Mouse (Mus musculus) kidney, adult 11 months (tissue): ENCODE measurements around the gene Paxx.

ENCODE experiments used
- DNase-seq: peaks from one replicate; pipeline ENCODE4 v3.0.0; 2022

Paxx gene

DNA sequence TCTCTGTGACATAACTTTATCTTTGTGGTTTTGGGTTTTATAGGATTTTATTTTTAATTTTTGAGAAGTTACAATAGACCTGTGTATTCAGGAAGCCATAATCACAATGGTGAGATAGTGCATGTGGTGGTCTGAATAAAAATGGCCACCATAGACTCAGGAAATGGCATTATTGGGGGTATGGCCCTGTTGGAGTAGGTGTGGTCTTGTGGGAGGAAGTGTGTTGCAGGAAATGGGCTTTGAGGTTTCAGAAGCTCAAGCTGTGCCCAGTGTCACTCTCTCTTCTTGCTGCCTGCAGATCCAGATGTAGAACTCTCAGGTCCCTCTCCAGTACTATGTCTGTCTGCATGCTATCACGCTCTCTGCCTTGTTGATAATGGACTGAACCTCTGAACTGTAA is 19.6 kb upstream of the Paxx start:
- no peak for DNase-seq

GRCm38 (mm10) chr2:25479551-25480311 is 18.8 kb upstream of the Paxx start:
- no peak for DNase-seq

GRCm38 (mm10) chr2:25477967-25478675 is 17.2 kb upstream of the Paxx start:
- no peak for DNase-seq

- no peak for DNase-seq
Observed at GRCm38 (mm10) chr2:25477541-25477940, 16.6 kb upstream of the Paxx start.

DNA sequence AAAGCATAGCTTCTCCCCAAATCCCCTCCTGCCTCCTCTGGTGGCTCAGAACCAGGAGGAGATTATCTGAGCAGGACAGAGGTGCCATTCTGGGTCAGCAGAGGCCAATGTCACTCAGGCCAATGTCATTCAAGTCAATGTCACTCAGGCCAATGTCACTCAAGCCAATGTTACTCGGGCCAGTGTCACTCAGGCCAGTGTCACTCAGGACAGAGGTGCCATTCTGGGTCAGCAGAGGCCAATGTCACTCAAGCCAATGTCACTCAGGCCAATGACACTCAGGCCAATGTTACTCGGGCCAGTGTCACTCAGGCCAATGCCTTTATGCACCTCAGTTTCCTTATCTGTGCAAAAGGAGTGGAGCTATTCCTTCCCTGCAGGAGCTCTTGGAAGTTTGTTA is 11.7 kb upstream of the Paxx start:
- DNase-seq, result no peak

GRCm38 (mm10) chr2:25469969-25470368 is 9.1 kb upstream of the Paxx start, which contains the start of gene Ptgds:
TSS of gene Ptgds (minus strand) at chr2:25470046.
- no peak for DNase-seq

DNA sequence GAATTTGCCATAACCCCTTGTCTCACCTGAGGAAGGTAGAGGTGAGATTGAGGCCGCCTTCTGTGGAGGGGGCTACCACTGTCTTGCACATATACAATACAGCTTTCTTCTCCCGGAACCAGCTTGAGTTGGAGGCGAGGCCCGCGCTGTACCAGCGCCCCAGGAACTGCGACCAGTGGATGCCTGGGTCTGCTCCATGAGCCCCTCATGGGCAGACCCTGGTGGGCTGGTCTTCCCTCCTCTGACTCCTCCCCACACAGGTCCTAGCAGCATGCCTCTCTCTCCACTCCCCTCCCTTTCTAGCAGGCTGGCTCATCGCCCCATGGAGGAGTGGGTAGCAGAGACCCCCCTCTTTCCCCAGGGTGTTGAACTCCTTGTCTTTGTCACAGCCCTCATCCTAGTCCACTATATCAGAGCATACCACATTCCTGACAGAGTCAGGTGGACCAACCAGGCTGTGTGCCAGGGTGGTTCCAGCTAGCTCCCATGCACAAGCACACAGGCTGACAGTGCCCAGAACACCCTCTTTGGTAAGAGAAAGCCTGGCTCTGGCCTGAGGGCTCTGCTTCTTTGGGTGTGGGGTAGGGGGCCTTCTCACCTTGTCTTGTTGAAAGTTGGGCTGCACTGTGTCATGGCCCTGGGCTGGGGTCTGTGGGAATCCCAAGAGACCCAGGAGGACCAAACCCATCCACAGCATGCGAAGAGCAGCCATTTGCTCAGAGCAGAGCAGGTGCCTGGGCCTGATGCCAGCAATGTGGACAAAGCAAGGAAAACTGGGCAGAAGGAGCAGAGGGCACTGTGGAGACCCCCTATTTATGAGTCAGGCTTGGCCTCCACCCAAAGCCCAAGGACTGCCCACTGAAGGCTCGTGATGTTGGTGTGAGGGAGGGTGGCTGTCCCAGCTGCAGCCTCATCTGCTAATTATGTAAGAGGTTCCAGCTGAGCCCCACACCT is 8.3 kb upstream of the Paxx start:
- DNase-seq, result peak; percentile 71

DNA sequence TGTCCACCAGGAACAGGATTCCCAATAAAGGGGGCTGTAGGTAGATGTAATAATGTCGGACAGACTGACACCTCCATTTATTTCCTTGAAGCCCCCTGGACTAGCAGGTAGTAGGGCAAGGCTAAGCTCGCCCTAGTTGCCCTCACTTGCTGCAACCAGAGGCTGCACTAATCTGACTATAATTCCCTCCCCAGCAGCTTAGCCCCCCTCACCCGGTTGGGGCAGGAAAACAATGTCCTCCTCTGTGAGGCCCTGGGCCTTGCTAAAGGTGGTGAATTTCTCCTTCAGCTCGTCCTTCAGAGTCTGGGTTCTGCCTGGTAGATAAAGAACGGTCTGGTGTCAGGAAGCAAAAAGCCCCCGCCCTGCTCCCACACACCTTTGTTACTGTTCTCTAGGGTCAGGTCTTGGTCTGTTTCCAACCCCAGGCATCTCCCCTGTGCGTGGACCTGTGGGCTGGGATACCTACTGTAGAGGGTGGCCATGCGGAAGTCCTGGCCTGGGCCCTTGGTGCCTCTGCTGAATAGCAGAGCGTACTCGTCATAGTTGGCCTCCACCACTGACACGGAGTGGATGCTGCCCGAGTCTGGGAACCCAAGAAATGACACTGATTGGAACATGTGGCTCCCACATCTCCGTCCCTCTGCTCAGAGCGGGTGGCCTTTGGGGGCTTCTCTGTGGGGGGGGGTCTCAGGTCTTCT is 6.9 kb upstream of the Paxx start:
- DNase-seq, result no peak

DNA sequence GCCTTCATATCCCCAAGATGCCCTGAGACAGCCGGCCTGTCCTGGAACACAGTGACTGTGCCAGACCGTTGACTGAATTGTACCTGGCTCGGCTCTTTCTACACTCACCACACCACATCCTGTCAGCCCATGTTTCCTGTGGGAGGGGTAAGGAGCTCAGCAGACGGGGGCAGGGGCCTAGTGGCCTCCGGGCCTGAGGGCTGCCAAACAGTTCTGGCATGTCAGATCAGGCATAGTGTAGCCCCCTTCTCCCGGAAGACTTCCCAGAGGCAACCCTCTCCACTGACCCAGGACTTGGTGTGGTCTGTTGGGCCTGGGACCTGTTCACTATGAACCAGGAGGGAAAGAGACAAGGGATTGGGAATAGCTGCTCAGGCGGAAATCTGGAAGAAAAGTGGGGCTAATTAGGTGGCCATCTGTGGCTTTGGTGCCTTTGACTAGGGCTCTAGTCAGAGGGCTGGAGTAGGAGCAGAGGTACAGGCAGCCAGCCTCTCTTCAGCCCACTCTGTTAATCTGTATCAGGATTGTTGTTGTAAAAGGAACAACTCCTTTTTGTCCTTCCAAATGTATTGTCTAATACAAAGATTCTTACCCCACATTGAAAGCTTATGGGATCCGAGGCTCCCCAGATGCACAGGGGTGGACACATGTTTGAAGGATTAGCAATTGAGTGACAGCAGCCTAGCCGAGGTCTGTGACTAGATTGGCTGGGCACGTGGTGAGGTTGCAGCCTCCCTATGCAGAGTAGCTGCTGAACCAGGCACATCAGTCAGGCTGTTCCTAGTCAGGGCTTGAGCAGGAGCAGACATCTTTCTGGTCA is 5.1 kb upstream of the Paxx start:
- no peak for DNase-seq

DNA sequence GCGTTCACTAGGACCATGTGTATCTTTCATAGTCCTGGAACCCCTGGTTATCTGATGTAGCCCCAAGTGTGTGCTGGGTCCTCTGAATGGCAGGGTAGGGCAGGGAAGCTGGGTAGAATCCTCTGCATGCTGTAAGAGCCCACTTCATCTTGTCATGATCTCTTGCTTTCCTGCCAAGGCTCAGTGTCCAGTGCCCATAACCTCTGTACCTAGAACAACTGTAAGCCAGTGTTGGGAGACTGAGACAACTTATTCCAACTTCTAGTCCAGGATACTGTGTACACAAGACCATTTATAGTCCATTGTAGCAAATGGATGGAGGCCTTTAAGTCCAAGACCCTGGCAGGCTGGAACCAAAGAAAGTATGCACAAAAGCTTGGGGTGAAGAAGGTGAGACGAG is 4.4 kb upstream of the Paxx start:
- DNase-seq, result no peak

DNA sequence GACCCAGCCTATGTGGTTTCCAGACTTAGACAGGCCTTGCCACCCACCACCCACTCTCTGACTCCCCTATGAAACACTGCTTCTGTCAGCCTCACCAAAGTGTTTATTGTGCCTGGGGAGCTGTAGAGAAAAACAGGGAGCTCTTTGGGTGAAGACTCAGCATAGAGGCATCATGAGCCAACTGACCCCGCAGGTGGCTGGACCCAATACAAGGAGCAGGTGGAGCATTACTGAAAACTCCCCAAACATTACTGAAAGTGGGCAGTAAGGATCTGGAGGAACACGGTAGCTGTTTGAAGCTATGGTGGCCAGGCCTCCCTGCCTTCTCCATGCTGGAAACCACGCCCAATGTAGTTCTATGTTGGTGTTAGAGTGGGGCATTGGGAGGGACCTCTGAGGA is 2.7 kb upstream of the Paxx start:
- DNase-seq, result no peak

- no peak for DNase-seq
Observed at GRCm38 (mm10) chr2:25461407-25461806, 513 bp upstream of the Paxx start.

- DNase-seq, result peak; percentile 41
Observed at GRCm38 (mm10) chr2:25460135-25460534, 759 bp downstream of the Paxx start.

- DNase-seq, result no peak
Observed at GRCm38 (mm10) chr2:25458911-25459310, 2.0 kb downstream of the Paxx start.

DNA sequence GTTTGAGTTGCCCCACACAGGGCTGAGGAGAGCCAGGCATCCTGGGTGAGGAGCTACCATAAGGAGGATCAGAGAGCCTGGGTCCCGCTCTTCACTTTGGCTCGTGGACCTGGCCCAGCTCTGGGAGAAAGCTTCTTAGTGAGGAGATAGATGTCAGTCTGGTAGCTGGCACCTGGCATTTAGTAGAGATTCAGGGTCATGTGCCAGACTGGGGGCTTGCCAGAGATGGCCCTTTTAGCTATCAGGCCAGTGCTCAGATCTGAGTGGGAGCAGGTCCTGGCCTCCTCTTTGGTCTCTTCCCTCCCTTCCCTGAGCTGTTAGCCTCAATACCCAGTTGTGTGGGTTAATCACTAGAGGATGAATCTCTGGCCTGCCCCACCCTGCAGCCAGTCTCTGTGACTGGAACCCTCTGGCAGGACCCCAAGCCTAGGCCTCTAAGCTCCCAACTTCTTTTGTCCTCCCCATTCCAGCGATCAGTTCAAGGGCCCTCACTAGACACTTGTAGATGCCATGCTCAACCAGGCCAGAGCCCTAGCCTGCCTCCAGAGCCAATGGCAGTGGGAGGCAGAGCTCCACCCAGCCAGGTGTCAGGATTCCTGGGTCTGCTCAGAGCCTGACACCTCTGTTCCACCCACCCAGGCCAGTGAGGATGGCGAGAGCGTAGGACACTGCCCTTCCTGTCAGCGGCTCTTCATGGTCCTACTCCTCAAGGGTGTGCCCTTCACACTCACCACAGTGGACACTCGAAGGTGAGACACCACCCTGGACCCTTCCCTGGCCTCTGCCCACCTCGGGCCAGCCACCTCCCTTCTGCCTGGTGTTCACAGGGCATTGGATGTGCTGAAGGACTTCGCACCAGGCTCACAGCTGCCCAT is 3.6 kb downstream of the Paxx start:
- no peak for DNase-seq

DNA sequence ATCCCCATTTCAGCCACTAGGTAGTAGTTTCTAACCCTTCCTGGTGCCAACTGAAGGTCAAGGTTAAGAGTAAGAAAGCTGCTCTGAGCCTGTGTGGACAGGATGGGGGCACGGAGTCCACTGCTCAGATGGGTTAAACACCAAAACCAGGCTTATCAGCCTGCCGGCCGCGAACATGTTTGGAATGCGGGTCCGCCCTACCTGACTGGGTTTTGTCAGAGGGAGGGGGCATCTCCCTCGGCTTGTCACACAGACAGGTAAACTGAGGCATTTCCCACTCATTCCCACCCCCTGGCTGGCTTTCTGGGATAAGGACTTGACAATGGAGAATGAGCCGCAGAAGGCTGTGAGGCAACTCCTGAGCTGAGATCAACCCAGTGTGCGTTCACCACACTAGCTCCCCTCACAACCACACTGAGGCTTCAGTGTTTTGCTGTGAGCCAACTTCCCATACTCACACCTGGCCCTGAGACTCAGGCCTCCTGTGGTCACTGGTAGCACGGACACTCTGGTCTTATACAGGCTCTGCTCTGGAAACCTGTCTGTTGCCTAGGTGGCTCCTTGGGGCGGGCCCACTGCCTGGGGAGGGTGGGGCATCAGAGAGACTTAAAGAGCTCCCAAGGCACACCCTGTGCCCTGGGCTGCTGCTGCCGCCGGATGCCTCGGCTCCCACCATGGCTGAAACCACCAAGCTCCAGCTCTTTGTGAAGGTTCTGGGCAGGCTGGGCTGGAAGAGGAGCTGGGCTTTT is 4.5 kb downstream of the Paxx start, which contains the start of gene Clic3:
Gene Clic3 (plus strand): TSS at position 634 of the 749 bp plus-strand sequence.
- DNase-seq, result no peak

- DNase-seq, result no peak
Observed at GRCm38 (mm10) chr2:25452951-25453350, 7.9 kb downstream of the Paxx start.

- no peak for DNase-seq
Observed at GRCm38 (mm10) chr2:25450853-25451647, 9.8 kb downstream of the Paxx start.

DNA sequence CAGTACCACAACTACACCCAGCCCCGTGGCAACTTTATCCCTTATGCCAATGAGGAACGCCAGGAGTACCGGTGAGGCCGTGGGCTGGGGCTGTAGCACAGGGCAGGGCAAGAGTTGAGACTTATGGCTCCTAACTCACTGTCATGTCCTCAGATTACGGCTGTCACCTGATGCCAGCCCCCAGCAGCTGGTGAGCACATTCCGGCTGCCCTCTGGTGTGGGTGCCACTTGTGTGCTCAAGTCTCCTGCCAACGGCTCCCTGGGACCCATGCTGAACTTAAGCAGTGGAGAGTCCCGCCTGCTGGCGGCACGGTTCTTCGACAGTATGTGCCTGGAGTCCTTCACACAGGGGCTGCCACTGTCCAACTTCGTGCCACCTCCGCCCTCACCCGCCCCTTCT is 18.2 kb downstream of the Paxx start:
- no peak for DNase-seq
